Mouse (Mus musculus) right cerebral cortex, postnatal 36 days (tissue): ENCODE measurements around the gene Srpk2.
"Not testable (repeated sequence)": the region's sequence is repeated elsewhere in the genome, so short reads cannot be mapped to it uniquely, and the experiment has no call there.

ENCODE experiments used
- DNase-seq, 2 experiments: peaks; one replicate each; pipeline ENCODE4 v3.0.0; 2022; ENCODE audit warnings: low spot score in 2 of 2, mixed read lengths in 1 of 2

Gene Srpk2

GRCm38 (mm10) chr5:23674829-23675498, 9.5 kb downstream of the Srpk2 start:
- peak; percentile 59 to 73 for DNase-seq

GRCm38 (mm10) chr5:23672136-23672535, 12.3 kb downstream of the Srpk2 start:
- no peak for DNase-seq

GRCm38 (mm10) chr5:23670880-23671279, 13.5 kb downstream of the Srpk2 start:
- DNase-seq: no peak

GRCm38 (mm10) chr5:23665906-23666305, 18.5 kb downstream of the Srpk2 start:
- no peak for DNase-seq

DNA sequence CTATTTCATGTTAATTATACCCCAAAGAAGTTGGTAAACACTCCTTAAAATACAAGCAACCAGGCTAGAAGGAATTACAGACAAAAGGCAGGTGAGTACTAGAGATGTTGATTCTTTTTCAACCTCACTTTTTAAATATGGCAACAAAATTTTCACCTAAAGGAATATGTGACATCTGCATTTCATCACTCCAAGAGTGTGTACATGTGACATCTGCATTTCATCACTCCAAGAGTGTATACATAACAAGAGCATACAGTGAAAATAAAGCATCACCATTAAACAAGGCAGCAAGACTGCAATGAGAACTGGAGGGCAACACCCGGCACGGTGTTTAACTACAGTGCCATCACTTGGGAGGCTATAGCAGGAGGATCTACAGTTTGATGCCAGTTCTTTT, 23.2 kb downstream of the Srpk2 start:
- no peak for DNase-seq

DNA sequence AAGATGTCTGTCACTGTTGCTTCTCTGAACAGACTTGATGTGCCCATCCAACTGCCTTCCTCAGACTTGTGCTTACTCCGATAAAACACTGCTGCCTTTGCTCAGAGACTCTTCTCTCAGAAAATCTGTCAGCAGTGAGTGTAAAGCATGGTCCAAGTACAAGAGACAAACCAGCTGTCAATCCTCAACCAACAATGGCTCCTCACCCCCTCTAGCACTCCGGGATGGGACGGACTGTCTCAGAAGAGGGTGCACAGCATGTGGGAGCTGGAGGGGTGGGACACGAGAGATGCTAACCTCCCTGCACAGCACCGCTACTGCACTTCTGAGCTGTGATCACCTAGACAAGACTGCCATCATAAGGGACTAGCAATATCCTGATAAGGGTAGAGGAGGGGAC, 26.4 kb downstream of the Srpk2 start:
- no peak for DNase-seq

DNA sequence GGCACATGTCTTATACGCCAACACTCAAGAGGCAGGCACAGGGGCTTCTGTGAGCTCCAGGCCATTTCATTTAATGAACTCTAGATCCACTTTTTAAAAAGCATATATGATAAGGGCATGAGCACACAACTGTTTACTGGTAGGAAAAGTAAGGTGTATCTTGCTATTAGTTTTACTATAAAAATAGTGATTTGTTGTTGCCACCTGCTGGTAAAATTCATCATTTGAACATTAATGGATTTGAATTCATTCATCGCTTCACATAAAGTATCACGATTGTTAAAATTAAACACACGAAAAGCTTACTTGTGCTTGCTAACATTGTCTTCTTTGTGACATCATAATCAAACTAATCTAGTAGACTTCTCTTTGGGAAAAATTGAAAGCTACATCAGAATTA, 27.8 kb downstream of the Srpk2 start:
- DNase-seq: no peak

DNA sequence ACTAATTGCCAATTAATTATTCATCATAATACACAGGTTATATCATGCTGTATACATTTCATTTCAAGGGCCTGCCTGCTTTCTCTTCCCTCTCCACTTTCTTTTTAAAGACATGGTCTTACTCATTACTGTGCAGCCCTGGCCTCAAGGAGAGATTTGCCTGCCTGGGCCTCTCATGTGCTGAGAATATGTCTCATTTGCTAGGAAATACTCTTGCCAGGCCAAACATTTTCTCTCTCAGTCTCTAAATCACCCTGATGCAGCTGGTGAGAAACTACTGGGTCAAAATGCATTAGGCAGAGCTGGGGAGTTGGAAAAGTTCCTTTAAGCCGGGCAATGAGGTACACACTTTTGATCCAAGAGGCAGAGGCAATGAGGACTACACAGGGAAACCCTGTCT, 29.4 kb downstream of the Srpk2 start:
- no peak for DNase-seq

DNA sequence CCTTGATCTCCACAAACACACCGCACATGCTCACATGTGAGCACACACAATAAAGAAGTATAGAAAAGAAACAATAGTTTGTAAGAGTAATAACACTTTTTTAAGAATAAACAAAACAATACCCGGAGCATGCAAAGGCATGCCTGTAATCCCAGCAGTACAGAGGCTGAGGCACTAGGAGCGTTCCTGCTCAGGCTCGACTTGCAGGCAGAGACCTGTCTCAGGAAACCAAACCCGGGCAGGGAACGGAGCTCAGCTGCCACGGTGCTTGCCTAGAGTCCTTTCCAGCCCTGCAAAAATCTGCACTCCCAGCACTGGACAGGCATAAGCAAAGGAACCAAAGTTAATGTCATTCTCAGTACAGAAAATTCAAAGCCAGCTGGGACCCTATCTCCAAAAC, 32.1 kb downstream of the Srpk2 start:
- DNase-seq: no peak

DNA sequence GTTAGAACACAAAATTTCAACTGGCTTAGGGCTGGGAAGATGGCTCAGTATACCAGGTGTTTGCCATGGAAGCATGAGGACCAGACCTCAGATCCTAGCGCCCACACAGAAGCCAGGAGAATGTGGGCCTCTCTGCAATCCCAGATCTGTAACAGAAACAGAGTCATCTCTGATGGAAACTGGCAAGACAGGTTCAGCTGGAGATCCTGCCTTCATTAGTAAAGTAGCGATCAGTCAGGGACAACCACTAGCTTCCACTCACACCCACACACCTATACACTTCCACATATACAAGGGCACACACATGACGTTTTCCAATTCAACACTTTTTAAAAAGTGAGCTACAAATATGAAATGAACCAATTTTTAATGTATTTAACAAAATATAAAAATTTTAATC, 32.6 kb downstream of the Srpk2 start:
- DNase-seq: no peak

DNA sequence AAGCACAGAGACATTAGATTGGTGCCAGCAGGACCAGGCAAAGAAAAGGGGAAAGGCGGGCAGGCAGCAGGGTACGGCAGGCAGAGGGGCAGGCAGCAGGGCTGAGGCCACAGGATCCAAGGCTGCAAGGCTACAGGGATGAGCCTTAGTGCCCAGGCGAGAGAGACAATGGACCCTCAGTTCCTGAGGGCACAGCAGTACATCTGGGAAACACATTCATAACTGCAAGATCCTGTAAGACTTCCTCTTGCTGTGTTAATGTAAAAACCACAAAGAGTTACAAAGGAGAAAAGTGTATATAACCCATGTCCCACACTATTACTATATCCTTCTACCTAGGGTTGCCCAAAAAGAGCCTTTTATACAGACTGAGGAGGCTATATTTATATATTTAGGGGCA, 33.9 kb downstream of the Srpk2 start:
- DNase-seq: no peak

DNA sequence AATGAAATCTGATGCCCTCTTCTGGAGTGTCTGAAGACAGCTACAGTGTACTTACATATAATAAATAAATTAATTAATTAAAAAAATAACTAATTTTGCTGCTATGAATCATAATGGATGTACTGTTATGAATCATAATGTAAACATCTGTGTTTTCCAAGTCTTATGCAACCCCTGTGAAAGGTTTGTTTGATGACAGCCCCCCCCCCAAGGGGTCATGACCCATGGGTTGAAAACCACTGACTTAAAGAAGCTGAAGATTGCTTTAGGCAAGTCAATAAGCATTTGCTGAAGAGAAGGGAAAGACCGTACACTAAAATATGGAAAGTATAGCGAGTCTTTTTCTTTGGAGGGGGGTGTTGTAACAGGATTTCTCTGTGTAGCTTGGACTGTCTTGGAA, 35.2 kb downstream of the Srpk2 start:
- DNase-seq: no peak

DNA sequence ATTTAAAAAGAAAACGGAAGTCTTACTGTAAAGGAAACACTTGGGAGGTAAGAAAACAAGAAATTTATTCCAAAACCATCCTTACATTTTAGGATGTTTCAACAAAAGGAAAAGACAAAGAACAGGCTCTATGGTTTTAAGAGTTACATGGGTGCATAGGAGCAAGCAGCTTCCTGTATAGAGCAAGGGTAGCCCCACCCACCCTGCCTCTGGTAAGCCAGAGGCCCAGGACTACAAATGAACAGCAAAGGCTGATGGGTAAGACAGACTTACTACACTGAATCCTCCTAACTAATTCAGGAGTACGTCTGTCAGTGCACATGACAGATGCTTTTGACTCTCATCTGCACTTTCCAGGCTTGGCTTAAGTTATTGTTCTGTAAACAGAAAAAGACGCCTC, 38.7 kb downstream of the Srpk2 start:
- DNase-seq: no peak

DNA sequence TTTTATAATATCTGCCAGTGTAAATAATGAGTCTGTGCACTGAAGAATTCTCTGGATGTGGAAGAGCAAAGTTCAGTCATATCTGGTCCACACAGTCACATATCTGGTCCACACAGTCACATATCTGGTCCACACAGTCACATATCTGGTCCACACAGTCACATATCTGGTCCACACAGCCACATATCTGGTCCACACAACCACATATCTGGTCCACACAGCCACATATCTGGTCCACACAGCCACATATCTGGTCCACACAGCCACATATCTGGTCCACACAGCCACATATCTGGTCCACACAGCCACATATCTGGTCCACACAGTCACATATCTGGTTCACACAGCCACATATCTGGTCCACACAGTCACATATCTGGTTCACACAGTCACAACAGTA, 45.2 kb downstream of the Srpk2 start:
- DNase-seq: not testable (repeated sequence)

DNA sequence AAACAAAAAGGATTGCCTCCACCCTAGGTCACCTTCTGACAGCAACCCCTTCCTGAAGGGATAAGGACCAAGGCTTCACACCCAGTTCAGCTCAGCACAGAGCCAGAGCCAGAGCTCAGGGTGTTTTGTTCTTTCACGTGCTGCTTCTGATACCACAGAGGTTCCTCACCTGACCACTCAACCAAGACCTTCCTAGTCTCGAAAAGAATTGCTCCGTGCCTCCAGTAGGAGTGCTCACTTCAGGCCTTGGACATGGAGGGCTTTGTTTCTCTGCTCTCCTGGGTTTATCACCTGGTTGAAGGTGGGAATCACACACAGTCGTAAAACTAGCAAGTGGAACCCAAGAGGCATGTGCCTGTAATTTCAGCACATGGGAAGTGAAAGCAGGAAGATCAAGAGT, 46.4 kb downstream of the Srpk2 start:
- DNase-seq: no peak

- DNase-seq: no peak
These were observed 47.1 kb downstream of the Srpk2 start for GRCm38 (mm10) chr5:23637337-23637736.

DNA sequence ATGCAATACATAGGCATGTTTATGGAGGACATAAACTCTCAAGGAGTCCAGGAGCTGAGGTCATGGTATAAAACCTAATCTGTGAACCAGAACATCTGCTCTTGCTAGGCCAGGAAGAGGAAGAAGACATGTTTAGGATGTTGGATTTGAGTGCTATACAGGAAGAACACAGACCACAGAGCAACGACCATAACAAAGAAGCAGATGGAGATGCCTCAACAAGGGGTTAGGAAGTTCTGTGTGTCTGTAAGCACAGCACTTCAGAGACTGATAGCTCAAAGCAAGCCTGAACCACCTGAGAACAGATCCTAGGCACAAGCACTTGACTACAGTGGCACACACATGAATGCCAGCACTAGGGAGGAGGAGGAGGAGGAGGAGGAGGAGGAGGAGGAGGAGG, 52.9 kb downstream of the Srpk2 start:
- DNase-seq: no peak

- no peak for DNase-seq
These were observed 57.2 kb downstream of the Srpk2 start for GRCm38 (mm10) chr5:23627221-23627620.

- DNase-seq: no peak
These were observed 58.2 kb downstream of the Srpk2 start for GRCm38 (mm10) chr5:23626173-23626572.

DNA sequence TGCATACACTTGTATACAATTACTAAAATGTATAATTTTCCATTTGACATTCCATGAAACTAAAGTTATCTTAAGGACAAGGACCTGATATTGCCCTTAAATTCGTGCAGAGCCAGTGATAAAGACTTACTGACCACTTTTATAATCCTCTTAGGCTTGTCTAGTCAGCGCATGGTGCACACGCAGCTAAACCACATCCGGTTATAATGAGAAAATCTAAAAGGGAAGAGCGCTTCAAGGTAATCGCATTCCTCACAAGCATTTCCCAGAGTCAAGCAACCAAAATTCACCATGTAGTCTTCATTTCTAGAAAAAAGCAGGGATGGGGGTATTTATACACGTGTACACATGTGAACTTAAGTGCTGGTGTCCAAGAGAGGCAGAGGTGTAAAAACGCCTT, 63.8 kb downstream of the Srpk2 start:
- DNase-seq: no peak

DNA sequence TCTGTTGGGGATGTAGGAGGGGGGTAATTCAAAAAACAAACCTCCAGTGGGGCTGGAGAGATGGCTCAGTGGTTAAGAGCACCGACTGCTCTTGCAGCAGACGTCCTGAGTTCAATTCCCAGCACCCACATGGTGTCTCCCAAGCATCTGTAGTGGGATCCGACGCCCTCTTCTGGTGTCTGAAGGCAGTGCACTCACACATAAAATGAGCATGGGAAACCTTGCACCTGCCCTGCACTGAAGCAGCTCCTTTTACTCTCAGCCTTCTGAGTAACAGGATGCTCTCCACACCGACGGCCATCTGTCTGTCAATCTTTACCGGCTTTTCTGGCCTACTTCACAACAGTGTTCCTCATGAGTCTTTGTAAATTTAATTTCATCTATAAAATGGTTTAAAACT, 65.8 kb downstream of the Srpk2 start:
- DNase-seq: no peak

GRCm38 (mm10) chr5:23617104-23617415, 67.4 kb downstream of the Srpk2 start:
- no peak for DNase-seq

DNA sequence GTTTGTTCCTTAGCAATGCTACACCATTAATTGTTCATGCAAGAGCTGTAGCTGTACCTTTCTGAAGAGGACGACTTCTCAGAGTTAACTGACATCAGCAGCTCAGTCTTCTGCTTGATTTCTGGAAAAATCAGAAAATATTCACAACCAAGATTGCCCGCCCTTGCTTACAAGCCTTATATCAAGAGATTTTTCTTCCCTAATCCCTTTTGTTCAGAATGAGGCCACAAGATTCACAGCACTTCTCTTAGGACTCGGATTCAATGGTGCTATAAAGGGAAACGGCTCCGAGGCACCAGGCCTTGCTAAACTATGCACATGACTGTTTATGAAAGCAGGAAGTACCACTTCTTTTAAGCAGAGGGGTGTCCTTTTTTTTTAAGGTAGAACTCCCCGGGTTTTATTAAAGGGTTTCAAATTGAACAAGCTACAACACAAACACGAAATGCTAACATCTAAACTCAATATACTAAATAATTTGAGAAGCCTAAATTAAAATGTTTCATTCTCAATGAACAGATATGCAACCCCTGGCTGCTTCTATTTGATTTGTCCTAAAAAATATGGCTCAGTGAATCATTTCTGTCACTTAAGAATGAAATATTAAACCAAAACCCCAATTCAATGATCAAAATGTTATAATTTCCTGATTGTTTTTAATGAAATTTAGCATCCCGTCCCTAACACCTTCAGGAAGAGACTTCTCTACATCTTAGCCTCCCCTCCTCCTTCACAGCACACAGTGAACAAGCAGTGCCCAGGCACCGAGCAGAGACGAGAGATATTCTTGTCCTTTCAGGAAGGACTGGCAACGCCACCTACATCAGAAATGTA, 67.9 kb downstream of the Srpk2 start:
- peak; percentile 43 to 54 for DNase-seq
